Mouse (Mus musculus): ENCODE measurements around the gene Fam173a. TPM values are rescaled to one million over a fixed set of nuclear protein-coding genes. Genes with fewer than 3 reads are reported as not detected.
"Not testable (repeated sequence)": the region's sequence is repeated elsewhere in the genome, so short reads cannot be mapped to it uniquely, and the experiment has no call there.

Fam173a gene
- total RNA-seq, 4 experiments from 2014 or later: 91.1 to 131 (median 117) TPM

DNA sequence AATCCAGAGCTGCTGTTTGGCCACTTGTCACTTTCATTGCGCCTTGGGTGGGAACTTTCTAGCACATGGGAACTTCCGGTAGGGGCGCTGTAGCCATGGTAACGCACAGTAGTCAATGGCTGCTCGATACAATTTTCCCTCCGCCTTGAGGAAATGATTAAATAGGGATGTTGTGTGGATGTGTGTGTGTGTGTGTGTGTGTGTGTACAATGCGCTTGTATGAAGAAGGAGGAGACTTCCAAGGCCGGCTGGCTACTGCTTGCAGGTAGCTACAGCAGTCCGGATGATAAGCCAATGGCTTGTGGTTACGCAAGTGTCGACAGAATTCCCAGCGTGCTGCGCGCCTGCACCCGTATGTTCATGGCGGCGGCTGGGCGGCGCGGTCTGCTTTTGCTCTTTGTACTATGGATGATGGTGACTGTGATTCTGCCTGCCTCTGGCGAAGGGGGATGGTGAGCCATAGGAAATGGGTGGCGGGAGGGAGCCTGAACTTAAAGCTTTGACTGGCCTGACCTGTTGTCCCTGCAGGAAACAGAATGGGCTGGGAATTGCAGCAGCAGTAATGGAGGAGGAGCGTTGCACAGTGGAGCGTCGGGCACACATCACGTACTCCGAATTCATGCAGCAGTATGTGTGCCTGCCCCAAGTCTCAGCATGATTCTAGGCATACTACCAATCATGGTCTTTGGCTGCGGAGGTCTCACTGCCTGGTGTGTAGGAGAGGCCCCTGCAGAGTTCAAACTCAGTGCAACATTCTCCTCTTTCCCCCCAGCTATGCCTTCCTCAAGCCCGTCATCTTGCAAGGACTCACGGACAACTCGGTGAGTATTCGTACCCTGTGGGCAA is 36.2 kb upstream of the Fam173a start, which contains the start of gene Jmjd8:
Jmjd8 (plus strand) TSS at position 156 of the 846 bp plus-strand sequence.
- peak; percentile 72 for DNase-seq

DNA sequence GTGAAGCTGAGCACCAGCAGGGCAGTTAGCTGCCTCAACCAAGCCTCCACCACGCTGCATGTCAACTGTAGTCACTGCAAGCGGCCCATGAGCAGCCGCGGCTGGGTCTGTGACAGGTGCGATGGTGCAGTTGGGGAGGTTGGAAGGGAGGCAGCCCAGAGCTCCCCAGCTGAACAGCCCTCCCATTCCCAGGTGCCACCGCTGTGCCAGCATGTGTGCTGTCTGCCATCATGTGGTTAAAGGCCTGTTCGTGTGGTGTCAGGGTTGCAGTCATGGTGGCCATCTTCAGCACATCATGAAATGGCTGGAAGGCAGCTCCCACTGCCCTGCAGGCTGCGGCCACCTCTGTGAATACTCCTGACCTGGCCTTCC is 35.5 kb upstream of the Fam173a start:
- no peak for DNase-seq

DNA sequence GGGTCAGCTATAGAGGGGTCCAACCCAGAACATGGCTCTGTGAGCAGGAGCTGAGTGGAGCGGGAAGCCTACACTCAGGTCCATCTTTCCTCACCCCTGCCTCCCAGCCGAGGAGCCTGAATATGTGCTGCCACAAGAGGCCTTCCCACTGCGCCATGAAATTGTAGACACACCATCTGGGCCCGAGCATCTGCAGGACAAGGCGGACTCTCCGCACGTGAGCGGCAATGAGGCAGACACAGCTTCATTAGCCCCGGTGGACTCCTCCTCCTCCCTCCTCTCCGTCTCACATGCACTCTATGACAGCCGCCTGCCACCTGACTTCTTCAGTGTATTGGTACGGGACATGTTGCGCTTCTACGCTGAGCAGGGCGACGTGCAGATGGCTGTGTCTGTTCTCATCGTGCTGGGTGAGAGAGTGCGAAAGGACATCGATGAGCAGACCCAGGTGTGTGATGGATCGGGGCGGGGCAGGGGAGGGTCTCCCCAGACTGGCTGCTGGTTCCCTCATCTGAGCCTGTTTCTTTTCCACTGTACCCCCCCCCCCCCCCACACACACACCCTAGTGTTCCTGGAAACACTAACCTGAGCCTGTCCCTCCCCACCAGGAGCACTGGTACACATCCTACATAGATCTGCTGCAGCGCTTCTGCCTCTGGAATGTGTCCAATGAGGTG is 35.0 kb upstream of the Fam173a start:
- DNase-seq: no peak

DNA sequence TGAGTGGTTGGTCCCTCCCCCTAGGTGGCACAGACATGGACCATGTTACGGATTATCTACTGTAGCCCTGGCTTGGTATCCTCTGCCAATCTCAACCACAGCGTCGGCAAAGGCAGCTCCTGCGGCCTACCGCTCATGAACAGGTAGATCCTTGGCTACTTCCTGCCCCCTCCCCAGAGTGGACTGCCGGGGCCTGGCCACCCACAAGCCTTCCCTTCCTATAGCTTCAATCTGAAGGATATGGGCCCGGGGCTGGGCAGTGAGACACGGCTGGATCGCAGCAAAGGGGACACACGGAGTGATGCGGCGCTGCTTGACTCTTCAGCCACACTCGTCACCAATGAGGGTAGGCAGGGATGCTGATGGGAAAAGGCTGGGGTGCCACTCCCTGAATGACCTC is 34.3 kb upstream of the Fam173a start:
- no peak for DNase-seq

- no peak for DNase-seq
Measured at GRCm38 (mm10) chr17:25825984-25826570, 33.4 kb upstream of the Fam173a start.

GRCm38 (mm10) chr17:25825311-25825710 is 32.6 kb upstream of the Fam173a start:
- DNase-seq: no peak

GRCm38 (mm10) chr17:25824362-25825142 is 31.9 kb upstream of the Fam173a start:
- no peak for DNase-seq

DNA sequence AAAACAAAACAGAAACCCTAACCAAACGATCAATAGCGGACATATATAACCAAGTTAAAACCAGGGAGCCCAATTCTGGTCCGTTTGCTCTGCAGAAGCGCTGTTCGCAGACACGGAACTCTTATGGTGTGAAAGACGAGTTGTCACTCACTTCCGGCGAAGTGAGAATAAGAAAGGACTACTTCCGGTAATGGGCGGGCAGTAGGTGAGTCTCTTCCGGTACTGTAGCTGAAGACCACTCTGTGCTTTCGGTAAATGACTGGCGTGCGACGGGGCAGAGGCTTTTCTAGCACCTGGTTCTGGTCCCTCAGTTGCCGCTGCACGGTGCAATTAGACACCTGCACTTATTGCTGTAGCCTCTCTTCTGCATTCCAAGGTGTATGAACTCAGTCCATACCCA is 30.8 kb upstream of the Fam173a start, which contains the start of gene Wdr24:
Wdr24 (plus strand) TSS at position 176 of the 400 bp plus-strand sequence.
- DNase-seq: peak; percentile 65

GRCm38 (mm10) chr17:25818851-25819780 is 26.4 kb upstream of the Fam173a start:
- no peak for DNase-seq

GRCm38 (mm10) chr17:25817662-25818061 is 25.0 kb upstream of the Fam173a start:
- DNase-seq: no peak

DNA sequence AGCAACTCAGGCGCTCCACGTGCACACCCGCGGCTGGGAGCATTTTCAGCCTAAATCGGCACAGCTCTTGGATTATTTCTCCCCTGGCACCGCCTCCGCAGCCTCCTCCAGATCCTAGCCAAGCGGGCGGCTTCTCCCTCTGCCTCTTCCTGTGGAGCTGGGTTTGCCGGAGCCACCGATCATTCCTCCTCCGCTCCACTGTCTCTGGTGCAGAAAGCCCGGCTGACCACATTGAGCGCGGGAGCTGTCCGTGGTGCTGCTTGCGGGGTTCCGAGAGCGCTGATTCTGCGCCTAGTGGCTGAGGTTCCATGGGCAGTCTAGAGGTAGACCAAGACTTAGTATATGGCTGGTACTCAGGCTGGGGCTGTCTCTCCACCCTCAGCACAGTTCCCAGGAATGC is 20.8 kb upstream of the Fam173a start:
- DNase-seq: peak; percentile 70

- no peak for DNase-seq
Measured at GRCm38 (mm10) chr17:25810890-25811289, 18.2 kb upstream of the Fam173a start.

GRCm38 (mm10) chr17:25809606-25810340 is 17.1 kb upstream of the Fam173a start:
- DNase-seq: no peak

DNA sequence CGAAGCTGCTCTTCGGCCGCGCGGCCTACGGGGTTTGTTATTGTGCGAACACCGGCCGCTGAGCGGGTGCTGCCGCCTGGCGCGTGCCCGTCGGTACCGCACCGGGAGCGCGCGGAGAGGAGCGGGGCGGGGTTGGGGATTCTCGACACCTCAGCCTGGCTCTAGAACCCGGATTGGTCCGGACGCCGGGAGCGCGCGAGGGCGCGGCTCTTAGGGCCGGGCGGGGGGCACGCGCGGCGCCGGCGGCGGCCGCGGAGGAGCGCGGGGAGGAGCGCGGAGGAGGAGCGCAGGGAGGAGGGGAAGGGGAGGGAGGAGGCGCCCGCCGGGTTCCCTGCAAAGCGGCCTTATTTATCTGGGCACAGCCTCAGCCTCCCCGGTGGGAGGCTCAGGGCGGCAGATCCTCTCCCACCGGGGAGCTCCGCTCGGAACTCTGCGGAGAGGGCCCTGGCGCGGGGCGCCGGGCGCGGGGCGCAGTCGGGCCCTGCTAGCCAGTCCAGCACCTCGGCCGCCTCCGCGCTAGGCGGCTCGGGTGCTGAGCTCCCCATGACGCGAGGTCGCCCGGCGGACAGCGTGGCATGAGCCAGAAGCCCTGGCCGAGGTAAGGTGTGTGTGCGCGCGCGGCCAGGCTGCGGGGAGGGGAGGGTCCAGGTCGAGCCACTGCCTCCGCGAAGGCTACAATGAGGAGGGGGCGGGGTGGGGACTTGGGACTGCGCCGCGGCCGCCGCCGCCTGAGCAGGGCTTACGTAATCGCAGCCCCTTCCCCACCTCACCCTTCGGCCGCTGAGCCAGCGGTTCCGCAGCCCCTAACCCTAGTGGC is 16.3 kb upstream of the Fam173a start, which contains the start of gene Fbxl16:
Fbxl16 (plus strand) TSS at position 297 of the 817 bp plus-strand sequence.
- peak; percentile 83 for DNase-seq

DNA sequence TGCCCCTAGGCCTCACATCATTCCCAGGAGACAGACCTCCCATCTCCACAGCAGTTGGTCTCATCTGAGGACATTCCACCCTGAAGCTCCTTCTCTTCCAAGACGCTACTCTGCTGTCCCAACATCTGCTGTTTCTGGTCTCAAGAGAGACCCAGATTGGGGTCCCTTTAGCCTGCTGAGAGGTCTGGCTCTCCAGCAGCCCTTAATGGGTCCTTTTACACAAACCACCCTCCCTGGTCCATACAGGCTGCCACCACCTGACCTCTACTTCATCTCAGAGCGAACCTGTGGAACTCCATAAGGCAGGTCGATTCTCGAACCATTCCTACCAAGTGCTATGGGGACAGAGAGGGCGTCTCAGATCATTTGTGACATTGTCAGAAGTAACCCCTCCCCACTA is 15.3 kb upstream of the Fam173a start:
- no peak for DNase-seq

- DNase-seq: not testable (repeated sequence)
Measured at GRCm38 (mm10) chr17:25807452-25807851, 14.8 kb upstream of the Fam173a start.

DNA sequence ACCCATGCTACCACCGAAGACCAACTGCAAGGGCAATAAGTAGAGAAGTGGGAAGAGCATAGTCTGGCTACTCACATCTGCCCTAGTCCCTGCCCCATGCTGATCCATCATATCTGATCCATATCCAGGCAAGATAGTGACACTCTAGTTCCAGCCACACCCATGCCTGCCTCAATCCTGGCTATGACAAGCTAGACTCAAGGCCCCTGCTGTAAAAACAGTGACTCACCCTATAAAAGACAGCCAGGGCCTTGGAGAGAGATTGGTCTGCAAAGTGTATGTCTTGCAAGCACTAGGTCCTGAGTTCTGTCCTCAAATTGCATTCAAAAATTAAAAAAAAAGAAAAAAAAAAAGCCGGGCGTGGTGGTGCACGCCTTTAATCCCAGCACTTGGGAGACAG is 13.8 kb upstream of the Fam173a start:
- DNase-seq: no peak

DNA sequence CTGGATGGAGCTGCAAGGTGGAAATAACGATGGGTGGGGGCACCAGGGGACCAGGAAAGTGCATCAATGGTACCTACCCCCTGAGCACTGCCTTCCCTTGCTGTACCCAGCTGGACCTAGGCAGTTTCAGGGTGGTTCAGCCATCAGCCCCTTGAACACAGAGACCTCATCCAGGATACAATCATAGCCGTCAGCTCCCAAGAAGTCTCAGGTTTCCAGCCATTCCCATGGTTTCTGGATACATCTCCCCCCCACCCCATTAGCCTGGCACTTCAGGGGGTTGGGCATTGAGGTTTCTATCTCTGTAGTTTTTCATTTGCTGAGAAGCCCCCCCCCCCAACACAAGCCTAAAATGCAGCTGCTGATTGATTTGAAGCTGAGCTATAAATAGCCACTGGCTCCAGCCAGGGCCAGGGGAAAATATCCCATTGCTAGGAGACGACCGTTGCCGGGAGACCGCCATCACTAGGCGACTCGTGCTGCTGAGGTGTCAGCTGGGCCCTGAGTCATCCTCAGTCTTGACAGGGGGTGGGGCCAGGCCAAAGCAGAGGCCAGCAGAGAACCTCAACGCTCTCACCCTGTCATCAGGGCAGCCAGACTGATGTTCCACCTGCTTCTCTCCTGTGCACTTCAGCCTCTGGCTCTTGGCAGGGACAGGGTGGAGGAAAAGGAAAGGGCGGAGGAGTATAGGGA is 10.3 kb upstream of the Fam173a start:
- DNase-seq: peak; percentile 85

DNA sequence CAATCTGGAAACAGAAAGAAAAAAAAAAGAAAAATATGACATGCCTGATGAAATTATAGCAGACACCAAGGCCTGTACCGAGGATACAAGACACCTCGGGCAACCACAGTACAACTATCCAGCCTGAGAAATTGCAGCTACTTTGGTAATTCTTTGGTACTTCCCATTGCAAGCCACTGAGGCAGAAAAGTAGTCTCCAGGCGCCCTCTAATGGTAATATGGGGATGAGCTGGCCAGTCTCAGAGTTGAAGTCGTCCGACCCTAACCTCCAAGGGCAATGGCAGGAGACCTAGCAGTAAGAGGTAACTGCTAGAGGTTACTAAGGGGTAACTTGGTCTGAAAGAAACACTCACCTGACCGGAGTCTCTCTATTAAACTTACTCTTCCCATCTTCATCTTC is 8.3 kb upstream of the Fam173a start:
- no peak for DNase-seq

All from adrenal gland, adult 8-10 months (tissue).